Mouse (Mus musculus) midbrain, embryonic 10.5 days (tissue): ENCODE measurements around the gene Limd2. TPM values are rescaled to one million over a fixed set of nuclear protein-coding genes. Genes with fewer than 3 reads are reported as not detected.
"Not testable (repeated sequence)": the region's sequence is repeated elsewhere in the genome, so short reads cannot be mapped to it uniquely, and the experiment has no call there.

Source experiments
- DNase-seq: peaks from one replicate; pipeline ENCODE4 v3.0.0-alpha.2; 2017; ENCODE audit warnings: low spot score
- H3K27ac ChIP-seq: fragments of 300-500 bp; sonication (generic); replicated peaks from 2 replicates; pipeline ENCODE4 v1.5.1; 2016; ENCODE audit warnings: mild to moderate bottlenecking
- H3K27me3 ChIP-seq: fragments of 300-500 bp; sonication (generic); 2 replicates; pipeline ENCODE4 v1.6.1; 2016; ENCODE audit warnings: low read depth, mild to moderate bottlenecking; ENCODE audit not compliant: poor library complexity, severe bottlenecking
- H3K36me3 ChIP-seq: fragments of 300-500 bp; sonication (generic); 2 replicates; pipeline ENCODE4 v1.6.1; 2016; ENCODE audit warnings: mild to moderate bottlenecking, moderate library complexity
- H3K4me1 ChIP-seq: fragments of 300-500 bp; sonication (generic); 2 replicates; pipeline ENCODE4 v1.6.1; 2016
- H3K4me3 ChIP-seq: fragments of 300-500 bp; sonication (generic); 2 replicates; pipeline ENCODE4 v1.5.1; 2016; ENCODE audit warnings: mild to moderate bottlenecking, moderate library complexity
- H3K9me3 ChIP-seq: fragments of 300-500 bp; sonication (generic); replicated peaks from 2 replicates; pipeline ENCODE4 v1.6.1; 2016; ENCODE audit warnings: mild to moderate bottlenecking
- WGBS: fragments of 180-500 bp; shearing (Covaris S2); methylation state at CpG from one replicate; pipeline ENCODE4 v1.1.7; 2016; 5-methylcytosine and 5-hydroxymethylcytosine counted together
- polyA plus RNA-seq: library from polyadenylated mRNA; unstranded; fragments of >200 nt; fragmentation: Nextera tagmentation; extraction: Ambion mirVana; gene quantifications from 2 replicates; pipeline ENCODE4 v1.2.1, GENCODE M21; 2016

Limd2 gene
- polyA plus RNA-seq: 364 and 366 TPM in 2 replicates

DNA sequence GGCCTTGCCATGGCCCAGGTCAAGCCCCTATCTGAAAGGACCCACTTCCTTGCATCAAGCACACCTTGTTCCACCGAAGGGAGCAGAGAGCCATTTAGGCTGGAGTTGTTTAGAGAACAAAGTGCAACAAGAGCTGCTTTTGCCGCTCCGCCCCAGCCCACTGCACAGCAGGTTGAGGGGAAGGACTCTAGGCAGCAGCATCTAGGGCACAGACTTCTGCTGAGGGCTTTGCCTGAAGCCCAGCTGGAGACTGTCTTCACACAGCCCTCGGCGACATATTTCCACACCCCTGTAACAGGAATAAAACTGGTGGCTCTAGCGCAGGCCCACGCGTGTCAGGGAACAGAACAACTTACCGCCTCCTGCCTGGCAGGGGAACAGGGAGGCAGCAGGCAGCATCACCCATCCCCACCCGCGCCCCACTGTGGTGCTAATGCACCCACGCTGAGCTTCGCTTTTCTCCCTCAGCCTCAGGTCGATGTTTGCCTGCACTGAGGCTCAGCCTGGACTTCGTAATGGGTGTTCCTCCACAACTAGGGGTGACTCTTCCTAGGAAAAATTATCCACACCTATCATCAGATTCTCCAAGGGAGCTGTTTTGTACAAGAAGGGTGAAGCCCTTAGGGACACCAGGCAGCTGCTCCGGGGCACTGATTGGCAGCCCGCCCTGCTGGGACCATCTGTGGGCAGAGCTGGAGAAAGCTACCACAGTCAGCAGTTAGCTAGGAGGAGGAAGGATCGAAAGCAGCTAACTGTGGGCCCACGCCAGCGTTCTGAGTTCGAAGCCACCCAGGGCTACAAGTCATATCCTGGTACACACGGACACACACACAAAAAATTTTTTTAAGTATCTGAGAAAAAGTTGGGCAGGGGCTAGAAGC is at the start of gene Limd2, which contains the start of gene Gm10840:
Gene Limd2 (minus strand): TSS at position 20 of the 881 bp plus-strand sequence.
Gene Gm10840 (plus strand): TSS at position 10 of the 881 bp plus-strand sequence.
- Histone ChIP-seq H3K27ac (peak within 1 kb of the TSS; percentile 93), H3K9me3 (no peaks in the 10 kb centered on the region), H3K27me3 (no peaks in the 10 kb centered on the region), H3K4me1 (peaks cover 39% of the 10 kb centered on the region), H3K36me3 (peaks cover 72% of the 10 kb centered on the region), H3K4me3 (peak within 1 kb of the TSS; percentile 92)
- DNase-seq: no peak
- 31% methylated on average over 22 of the region's 22 CpGs for WGBS

DNA sequence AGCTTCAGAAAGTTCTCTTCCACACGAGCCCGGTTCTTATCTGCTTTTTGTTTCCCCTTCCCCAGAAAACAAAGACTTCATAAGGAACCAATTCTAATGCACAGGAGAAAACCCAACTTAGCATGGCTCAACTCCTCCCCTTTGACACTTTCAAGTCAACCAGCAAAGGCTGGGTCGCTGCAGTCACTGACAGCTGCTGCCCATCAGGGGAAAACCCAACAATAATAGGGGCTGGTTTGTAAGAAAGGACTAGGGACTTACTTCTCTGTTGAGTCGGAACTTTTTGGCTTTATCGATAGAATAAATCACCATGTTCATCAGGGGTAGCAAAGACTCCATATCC is 41.4 kb upstream of the Limd2 start, which contains the start of gene Strada:
Gene Strada (minus strand): TSS at position 46 of the 343 bp plus-strand sequence.
- peaks cover 98% of the 10 kb centered on the region for H3K36me3 ChIP-seq
- 90% methylated on average over 5 of the region's 5 CpGs for WGBS

DNA sequence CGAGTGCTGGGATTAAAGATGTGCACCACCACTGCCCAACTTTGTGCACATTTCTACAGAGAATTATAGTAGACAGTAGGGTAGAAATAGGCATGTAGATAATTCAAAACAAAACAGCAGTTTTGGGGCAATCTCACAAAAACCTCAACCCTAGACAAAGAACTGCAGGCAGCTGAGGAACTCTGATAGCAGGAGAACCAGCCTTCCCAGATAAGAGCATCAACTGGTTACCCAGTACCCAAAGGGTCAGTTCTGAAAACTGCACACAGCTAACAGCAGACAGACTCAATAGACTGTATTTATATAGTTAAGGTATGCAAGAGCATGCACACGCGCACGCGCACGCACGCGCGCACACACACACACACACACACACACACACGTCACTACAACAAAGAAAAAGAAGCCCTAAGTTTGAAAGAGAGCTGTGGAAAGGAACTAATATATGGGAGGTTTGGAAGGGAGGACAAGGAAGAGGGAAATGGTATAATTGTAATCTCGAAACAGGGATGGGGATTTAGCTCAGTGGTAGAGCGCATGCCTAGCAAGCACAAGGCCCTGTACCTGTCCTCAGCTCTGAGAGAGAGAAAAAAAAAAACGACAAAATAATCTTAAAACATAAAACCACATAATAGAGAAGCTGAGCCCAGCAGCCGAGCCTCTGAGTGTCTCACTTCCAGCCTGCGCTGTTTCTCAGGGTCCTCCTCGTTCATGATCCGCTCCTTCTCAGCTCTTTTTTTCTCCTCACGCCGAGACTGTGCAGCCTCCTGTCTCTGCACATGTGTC is 40.9 kb upstream of the Limd2 start:
- DNase-seq: no peak
- peaks cover 98% of the 10 kb centered on the region for H3K36me3 ChIP-seq
- H3K9me3 ChIP-seq: no peaks in the 10 kb centered on the region
- no peak overlapping the region for H3K27ac ChIP-seq
- H3K4me3 ChIP-seq: no peak overlapping the region
- WGBS: 93% methylated on average over 19 of the region's 19 CpGs
- no peaks in the 10 kb centered on the region for H3K27me3 ChIP-seq
- H3K4me1 ChIP-seq: no peaks in the 10 kb centered on the region

More for the DNA sequence above, 41.4 kb upstream of the Limd2 start, which contains the start of gene Strada:
- Histone ChIP-seq H3K9me3 (no peaks in the 10 kb centered on the region), H3K4me3 (no peak within 1 kb of the TSS), H3K27ac (no peak within 1 kb of the TSS), H3K4me1 (no peaks in the 10 kb centered on the region), H3K27me3 (no peaks in the 10 kb centered on the region)
- no peak for DNase-seq

- Histone ChIP-seq H3K9me3 (no peaks in the 10 kb centered on the region), H3K27me3 (no peaks in the 10 kb centered on the region), H3K4me1 (no peaks in the 10 kb centered on the region), H3K27ac (no peak overlapping the region), H3K4me3 (no peak overlapping the region), H3K36me3 (peaks cover 95% of the 10 kb centered on the region)
- DNase-seq: no peak
- WGBS: 92% methylated on average over 6 of the region's 6 CpGs
Observed at GRCm38 (mm10) chr11:106200756-106201155, 40.1 kb upstream of the Limd2 start.

DNA sequence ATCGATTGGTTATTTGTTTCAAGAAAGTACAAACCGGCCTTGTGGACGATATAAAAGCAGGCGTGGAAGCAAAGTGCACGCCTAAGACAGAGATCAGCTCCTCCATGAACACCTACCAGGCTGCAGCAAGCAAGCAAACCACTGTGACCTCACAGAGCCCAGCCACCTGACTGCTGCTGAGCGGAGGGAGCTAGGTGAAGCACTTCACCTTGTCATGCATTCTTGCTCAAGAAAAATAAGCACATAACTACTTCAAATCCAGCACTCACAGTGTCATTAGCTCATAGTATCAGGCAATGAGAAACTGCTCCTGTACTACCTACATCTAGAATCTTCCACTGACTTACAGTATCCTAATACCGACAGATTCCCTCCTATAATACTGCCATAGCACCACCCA is 39.3 kb upstream of the Limd2 start:
- not testable (repeated sequence) for H3K4me3 ChIP-seq, H3K27me3 ChIP-seq, H3K27ac ChIP-seq, DNase-seq, H3K9me3 ChIP-seq, H3K4me1 ChIP-seq
- H3K36me3 ChIP-seq: peaks cover 87% of the 10 kb centered on the region
- 96% methylated on average over 7 of the region's 7 CpGs for WGBS

DNA sequence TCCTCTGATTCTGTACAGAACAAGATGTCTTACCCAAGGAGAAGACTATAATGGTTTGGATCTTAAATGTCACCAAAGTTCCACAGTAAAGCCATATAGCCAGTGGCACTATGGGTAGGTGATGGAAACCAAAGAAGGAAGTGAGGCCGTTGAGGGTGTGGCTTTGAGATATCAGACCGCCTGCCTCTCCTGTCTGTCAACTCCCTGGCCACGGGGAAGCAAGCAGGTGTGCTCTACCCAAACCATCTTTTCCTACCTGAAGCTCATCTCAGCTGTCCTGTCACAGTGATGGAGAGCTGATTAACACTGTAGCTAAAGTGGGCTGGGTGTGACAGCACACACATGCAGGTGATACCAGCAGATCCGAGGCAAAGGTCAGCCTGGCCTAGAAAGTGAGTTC is 37.6 kb upstream of the Limd2 start:
- Histone ChIP-seq H3K9me3 (no peaks in the 10 kb centered on the region), H3K27me3 (no peaks in the 10 kb centered on the region), H3K4me1 (peaks cover 9% of the 10 kb centered on the region), H3K36me3 (peaks cover 70% of the 10 kb centered on the region), H3K4me3 (no peak overlapping the region), H3K27ac (no peak overlapping the region)
- no peak for DNase-seq
- 94% methylated on average over 4 of the region's 4 CpGs for WGBS

- no peak for DNase-seq
- no peak overlapping the region for H3K4me3 ChIP-seq
- H3K9me3 ChIP-seq: no peaks in the 10 kb centered on the region
- no peaks in the 10 kb centered on the region for H3K27me3 ChIP-seq
- H3K36me3 ChIP-seq: peaks cover 41% of the 10 kb centered on the region
- H3K27ac ChIP-seq: no peak overlapping the region
- peaks cover 19% of the 10 kb centered on the region for H3K4me1 ChIP-seq
Observed at GRCm38 (mm10) chr11:106195341-106195740, 34.7 kb upstream of the Limd2 start.

GRCm38 (mm10) chr11:106194891-106195290 is 34.2 kb upstream of the Limd2 start:
- no peak overlapping the region for H3K4me3 ChIP-seq
- no peaks in the 10 kb centered on the region for H3K9me3 ChIP-seq
- no peak overlapping the region for H3K27ac ChIP-seq
- no peak for DNase-seq
- 94% methylated on average over 7 of the region's 7 CpGs for WGBS
- peaks cover 36% of the 10 kb centered on the region for H3K36me3 ChIP-seq
- peaks cover 19% of the 10 kb centered on the region for H3K4me1 ChIP-seq
- H3K27me3 ChIP-seq: no peaks in the 10 kb centered on the region

GRCm38 (mm10) chr11:106194155-106194541 is 33.5 kb upstream of the Limd2 start:
- no peaks in the 10 kb centered on the region for H3K27me3 ChIP-seq
- no peaks in the 10 kb centered on the region for H3K9me3 ChIP-seq
- WGBS: 38% methylated on average over 3 of the region's 3 CpGs
- peak overlapping the region; percentile 73 for H3K4me3 ChIP-seq
- DNase-seq: no peak
- H3K4me1 ChIP-seq: peaks cover 19% of the 10 kb centered on the region
- peaks cover 30% of the 10 kb centered on the region for H3K36me3 ChIP-seq
- peak overlapping the region; percentile 84 for H3K27ac ChIP-seq

DNA sequence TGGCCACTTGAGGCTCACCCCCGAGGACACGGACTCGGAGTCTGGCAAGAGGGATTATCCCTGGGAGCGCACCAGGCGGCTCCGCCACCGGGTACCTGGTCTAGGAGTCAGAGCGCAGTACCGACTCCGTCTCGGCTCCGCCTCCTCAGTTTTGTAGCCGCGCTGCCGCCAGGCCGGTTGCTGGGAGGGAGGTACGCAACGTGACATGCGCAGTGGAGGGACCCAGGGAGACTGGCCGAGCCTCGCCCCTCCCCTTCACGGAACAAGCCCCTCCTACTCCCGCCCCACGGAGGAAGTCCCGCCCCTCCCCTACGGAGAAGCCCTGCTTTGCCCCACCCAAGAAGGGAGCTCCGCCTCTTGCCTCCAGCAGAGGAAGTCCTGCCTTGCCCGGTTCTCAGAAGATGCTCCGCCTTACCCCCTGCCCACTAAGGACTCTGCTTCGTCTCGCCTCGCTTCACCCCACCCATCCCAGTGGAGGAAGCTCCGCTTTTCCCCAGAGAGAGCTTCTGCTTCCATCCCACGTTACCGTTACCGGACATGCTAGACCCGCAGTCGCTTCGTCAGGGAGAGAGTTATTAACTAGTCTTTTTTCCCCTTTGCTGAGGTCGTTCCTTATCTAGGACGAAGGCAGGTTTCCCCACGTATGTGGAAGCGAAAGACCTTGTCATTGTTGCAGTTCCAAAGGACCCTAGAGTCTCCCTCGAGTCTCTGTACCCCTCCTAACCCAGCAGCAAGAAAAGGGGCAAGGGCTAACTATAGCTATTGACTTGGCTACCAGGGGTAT is 32.9 kb upstream of the Limd2 start:
- peaks cover 24% of the 10 kb centered on the region for H3K36me3 ChIP-seq
- peak; percentile 99 for DNase-seq
- H3K27ac ChIP-seq: peak overlapping the region; percentile 84
- no peaks in the 10 kb centered on the region for H3K27me3 ChIP-seq
- peaks cover 19% of the 10 kb centered on the region for H3K4me1 ChIP-seq
- WGBS: under 1% methylated on average over 44 of the region's 44 CpGs
- no peaks in the 10 kb centered on the region for H3K9me3 ChIP-seq
- H3K4me3 ChIP-seq: peak overlapping the region; percentile 73

GRCm38 (mm10) chr11:106192657-106193370 is 32.2 kb upstream of the Limd2 start:
- Histone ChIP-seq H3K27ac (peak overlapping the region; percentile 84), H3K9me3 (no peaks in the 10 kb centered on the region), H3K4me3 (peak overlapping the region; percentile 73), H3K36me3 (peaks cover 17% of the 10 kb centered on the region), H3K27me3 (no peaks in the 10 kb centered on the region), H3K4me1 (peaks cover 19% of the 10 kb centered on the region)
- WGBS: 14% methylated on average over 19 of the region's 19 CpGs
- no peak for DNase-seq

DNA sequence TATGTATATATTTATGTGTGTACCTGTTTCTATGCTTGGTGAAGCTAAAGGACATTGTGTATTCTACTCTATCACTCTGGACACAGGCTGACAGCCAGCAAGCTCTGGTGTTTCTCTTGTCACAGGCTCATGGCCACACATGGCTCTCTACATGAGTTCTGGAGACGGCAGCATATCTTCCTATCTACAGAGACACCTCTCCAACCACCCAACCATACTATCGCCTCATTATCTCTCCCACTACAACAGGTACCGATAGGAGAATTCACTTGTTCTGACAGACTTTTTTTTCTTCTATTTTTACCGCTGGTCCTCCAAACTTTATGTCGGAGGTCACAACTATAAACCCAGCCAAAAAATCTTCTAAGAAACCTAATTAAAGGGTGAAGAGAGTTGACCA is 31.6 kb upstream of the Limd2 start:
- H3K4me3 ChIP-seq: peak overlapping the region; percentile 73
- WGBS: 88% methylated on average over 5 of the region's 5 CpGs
- H3K27ac ChIP-seq: no peak overlapping the region
- no peak for DNase-seq
- H3K4me1 ChIP-seq: peaks cover 19% of the 10 kb centered on the region
- H3K36me3 ChIP-seq: peaks cover 11% of the 10 kb centered on the region
- H3K27me3 ChIP-seq: no peaks in the 10 kb centered on the region
- no peaks in the 10 kb centered on the region for H3K9me3 ChIP-seq
